Mouse (Mus musculus) E14TG2a.4 (cell line): Measurements from ENCODE around the gene Tmem135.

Source experiments
- H3K27me3 ChIP-seq: 2 replicates; pipeline ENCODE4 v1.6.1; 2014; ENCODE audit warnings: low read length, control low read depth; ENCODE audit not compliant: insufficient read depth
- H3K36me3 ChIP-seq: 2 replicates; pipeline ENCODE4 v1.6.1; 2014; ENCODE audit warnings: low read length, control low read depth; ENCODE audit not compliant: insufficient read depth
- H3K4me1 ChIP-seq: replicated peaks from 2 replicates; pipeline ENCODE4 v1.6.1; 2014; ENCODE audit warnings: low read depth, low read length, control low read depth
- H3K4me3 ChIP-seq: replicated peaks from 2 replicates; pipeline ENCODE4 v1.5.1; 2014; ENCODE audit warnings: mild to moderate bottlenecking, low read length
- H3K9me3 ChIP-seq: 2 replicates; pipeline ENCODE4 v1.6.1; 2014; ENCODE audit warnings: low read length, control low read depth
- CTCF ChIP-seq: conservative IDR thresholded peaks from 2 replicates; pipeline ENCODE4 v1.5.1; 2014; ENCODE audit warnings: low read length
- NANOG ChIP-seq: IDR thresholded peaks from 2 replicates; pipeline ENCODE4 v1.6.1; 2014; ENCODE audit warnings: borderline replicate concordance, low read length, mixed read lengths
- POU5F1 ChIP-seq: IDR thresholded peaks from 2 replicates; pipeline ENCODE4 v1.6.1; 2014; ENCODE audit warnings: low read length, borderline replicate concordance

The Tmem135 gene

DNA sequence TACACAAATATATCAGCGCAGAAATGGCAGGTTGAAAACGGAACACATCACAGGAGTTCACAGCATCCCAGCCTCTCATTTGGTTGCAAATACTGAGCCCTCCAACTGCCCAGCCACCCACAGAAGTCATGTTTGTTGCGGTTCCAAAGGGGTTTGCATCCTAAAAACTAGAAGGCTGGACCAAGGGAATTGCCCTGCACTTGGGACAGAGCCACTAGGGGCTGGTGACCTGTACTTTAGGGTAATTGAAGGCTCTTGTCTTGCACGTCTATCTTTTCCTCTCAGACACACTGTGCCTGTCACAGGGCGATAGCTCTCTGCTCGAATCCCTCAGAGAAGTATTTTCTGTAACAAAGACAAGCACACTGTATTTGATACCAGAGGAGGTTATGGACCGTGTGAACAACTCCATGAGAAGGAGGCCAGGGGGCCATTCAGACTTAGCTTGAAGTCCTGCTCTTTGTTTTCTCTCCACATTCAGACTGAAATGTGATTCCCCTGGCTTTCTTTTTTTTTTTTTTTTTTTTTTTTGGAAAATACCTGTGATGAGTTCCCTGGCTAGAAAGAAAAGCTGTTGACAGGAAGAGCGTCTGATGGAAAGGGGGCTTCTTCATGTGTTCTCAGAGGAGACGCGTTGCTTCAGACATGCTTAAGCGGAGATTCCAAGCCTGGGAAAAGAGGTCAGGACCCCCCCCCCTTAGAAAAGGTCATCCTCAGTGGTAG is 2.7 kb downstream of the Tmem135 start:
- Histone ChIP-seq H3K9me3 (no peaks in the 10 kb centered on the region), H3K4me1 (peaks cover 13% of the 10 kb centered on the region), H3K36me3 (no peaks in the 10 kb centered on the region), H3K4me3 (no peak overlapping the region), H3K27me3 (peaks cover 52% of the 10 kb centered on the region)
- TF ChIP-seq POU5F1 (no peak), NANOG (no peak), CTCF (no peak)

DNA sequence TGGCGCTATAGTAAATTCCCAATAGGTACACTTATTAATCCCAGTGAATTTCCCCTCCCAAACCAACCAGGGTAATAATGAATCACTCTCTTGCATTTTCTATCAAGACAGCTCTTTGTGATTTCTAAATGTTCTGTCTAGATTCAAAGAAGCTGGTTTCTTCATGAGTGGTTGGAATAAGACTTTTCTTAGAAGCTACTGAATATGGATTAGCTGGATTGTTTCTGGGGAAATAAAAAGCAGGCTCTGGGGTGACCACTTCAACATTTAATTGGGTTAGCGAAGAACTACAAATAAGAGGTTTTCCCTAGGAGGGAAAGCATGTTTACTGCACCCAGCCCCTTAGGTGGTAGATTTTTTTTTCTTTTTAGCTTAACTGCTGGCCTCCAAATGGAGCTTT is 3.3 kb downstream of the Tmem135 start:
- Histone ChIP-seq H3K4me1 (peaks cover 13% of the 10 kb centered on the region), H3K4me3 (no peak overlapping the region), H3K36me3 (no peaks in the 10 kb centered on the region), H3K27me3 (peaks cover 47% of the 10 kb centered on the region), H3K9me3 (no peaks in the 10 kb centered on the region)
- TF ChIP-seq NANOG (no peak), POU5F1 (no peak), CTCF (no peak)

DNA sequence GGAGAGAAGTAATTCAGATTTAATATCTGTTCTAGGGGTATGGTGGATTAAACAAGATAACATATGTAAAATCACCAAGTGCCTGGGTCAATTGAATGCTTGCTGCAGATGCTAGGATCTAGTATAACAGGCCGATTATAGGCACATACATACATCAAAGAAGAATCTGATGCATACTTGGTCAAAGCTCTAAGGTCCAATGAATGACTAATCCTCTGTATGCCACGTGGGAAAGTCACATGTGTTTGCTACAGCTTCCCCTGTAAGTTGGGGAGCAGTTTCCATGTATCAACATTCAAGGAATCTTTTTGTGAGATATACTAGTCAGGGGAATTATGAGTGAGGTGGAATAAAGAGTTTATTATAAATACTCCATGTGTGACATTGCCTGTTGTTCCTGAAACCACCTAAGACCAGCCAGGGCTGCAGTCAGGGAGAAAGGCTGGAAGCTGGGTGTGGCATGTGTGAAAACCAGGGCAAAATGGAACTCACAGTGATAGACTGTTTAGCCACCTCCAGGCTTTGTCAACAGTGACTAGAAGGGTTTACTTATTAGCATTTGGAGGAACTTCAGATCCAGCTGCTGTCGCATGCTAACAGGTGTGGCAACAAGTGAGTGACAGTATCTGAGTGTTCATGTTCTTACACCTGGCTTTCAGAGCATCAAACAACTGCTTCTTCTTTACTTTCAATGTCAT is 6.0 kb downstream of the Tmem135 start:
- no peaks in the 10 kb centered on the region for H3K9me3 ChIP-seq
- TF ChIP-seq POU5F1 (no peak), CTCF (no peak), NANOG (no peak)
- H3K36me3 ChIP-seq, result no peaks in the 10 kb centered on the region
- H3K4me1 ChIP-seq, result peaks cover 4% of the 10 kb centered on the region
- peaks cover 31% of the 10 kb centered on the region for H3K27me3 ChIP-seq
- H3K4me3 ChIP-seq, result no peak overlapping the region

DNA sequence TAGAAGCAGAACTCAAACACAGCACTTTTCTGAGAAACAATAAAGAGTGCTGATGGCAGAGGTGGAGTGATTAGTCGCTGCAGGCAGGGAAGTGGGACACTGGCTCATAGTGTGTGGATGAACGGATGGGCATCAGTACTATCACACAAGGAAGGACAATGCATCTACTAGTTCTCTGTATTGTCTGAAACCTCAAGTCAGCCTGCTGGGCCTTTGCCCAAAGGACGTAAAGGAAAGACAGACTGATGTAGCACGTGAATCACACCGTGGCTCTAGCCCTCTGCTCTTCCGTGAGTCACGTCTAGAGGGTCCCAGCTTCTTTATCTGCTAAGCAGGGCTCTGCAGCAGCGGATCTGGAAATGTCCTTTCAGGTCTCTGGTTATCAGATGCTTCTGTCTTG is 7.6 kb downstream of the Tmem135 start:
- TF ChIP-seq POU5F1 (no peak), CTCF (no peak)
- peaks cover 15% of the 10 kb centered on the region for H3K27me3 ChIP-seq
- no peaks in the 10 kb centered on the region for H3K36me3 ChIP-seq
- H3K4me1 ChIP-seq, result 0 out of 2 replicates have a peak, but pooled peaks cover 4% of the 10 kb centered on the region
- no peaks in the 10 kb centered on the region for H3K9me3 ChIP-seq
- H3K4me3 ChIP-seq, result no peak overlapping the region

DNA sequence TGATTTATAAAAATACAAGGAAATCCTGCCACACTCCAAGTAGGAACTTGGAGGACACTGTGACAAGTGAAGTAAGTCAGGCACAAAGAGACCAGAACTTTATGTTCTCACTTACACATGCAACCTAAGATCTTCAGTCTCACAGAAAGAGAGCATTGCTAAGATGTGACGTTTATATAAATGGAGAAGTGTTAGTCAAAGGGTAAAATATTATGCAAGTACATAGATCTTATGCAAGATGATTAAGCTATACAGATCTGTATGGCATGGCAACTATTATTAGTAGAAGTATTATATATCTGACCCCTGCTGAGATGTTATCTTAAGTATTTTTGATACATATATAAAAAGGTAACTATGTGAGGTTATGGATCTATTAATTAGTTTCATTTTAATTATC is 8.6 kb downstream of the Tmem135 start:
- Histone ChIP-seq H3K36me3 (no peaks in the 10 kb centered on the region), H3K4me3 (no peak overlapping the region), H3K9me3 (no peaks in the 10 kb centered on the region), H3K4me1 (0 out of 2 replicates have a peak, but pooled peaks cover 4% of the 10 kb centered on the region), H3K27me3 (peaks cover 7% of the 10 kb centered on the region; the same call in 1 of the 2 replicates)
- TF ChIP-seq POU5F1 (no peak), NANOG (no peak)

DNA sequence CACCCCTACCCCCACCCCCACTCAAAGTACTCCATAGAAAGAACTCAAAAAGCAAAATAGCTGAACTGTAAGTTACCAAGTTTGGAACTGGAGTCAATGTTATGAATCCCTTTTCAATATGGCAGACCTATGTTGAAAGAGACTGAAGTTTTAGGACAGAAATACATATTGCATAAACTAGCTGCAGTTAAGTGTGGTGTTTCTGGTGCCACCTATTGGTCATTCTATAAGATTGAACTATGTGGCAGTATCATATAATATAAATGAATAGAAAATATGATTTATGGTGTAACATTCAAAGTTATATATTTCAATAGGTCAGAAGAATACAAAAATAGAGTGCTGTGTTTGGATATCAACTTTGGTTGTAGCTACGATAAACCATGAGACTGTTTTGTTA is 11.2 kb downstream of the Tmem135 start:
- Histone ChIP-seq H3K4me1 (0 out of 2 replicates have a peak, but pooled peaks cover 4% of the 10 kb centered on the region), H3K9me3 (no peaks in the 10 kb centered on the region), H3K27me3 (no peaks in the 10 kb centered on the region), H3K4me3 (no peak overlapping the region), H3K36me3 (no peaks in the 10 kb centered on the region)
- TF ChIP-seq CTCF, result peak; percentile 12; the same call in 1 of the 2 replicates
- no peak for TF ChIP-seq POU5F1

DNA sequence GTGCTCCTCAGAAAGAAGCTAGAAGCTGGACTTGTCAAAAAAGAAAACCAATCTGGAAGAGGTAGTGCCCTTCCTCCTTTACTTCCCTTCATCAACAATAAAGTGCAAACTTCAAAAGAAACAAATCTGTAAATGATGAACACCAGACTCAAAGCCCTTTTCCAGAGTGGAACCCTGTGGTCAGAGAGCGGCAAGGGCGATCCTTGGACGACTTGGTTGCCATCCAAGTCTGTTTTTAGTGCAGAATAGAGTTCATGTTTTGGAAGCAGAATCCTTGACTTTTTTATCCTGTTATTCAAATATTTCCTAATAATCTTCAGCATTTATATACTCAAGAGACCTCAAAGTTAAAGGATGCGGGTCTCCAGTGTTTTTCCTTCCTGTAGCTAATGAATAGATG is 11.6 kb downstream of the Tmem135 start:
- H3K9me3 ChIP-seq, result no peaks in the 10 kb centered on the region
- no peaks in the 10 kb centered on the region for H3K36me3 ChIP-seq
- H3K27me3 ChIP-seq, result no peaks in the 10 kb centered on the region
- no peak overlapping the region for H3K4me3 ChIP-seq
- 0 out of 2 replicates have a peak, but pooled peaks cover 4% of the 10 kb centered on the region for H3K4me1 ChIP-seq
- TF ChIP-seq POU5F1 (no peak), CTCF (no peak), NANOG (no peak)

DNA sequence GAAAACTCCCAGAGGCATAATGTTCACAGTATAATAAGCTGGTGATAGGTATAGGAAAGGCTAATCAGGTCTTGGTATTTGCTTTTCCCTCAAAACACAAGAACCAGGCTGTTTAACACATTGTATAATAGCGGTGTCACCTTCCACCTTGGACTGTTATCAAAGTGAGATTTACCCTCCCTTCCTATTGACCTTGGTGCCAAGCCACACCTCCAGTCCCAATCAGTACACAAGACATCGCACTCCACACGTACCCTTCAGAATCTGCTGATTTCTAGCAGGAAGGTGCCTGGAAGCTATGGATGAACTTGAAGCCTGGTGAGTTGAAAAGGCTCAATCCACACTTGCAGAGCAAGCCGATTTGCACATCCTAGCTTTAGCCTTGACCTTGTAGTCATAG is 12.2 kb downstream of the Tmem135 start:
- H3K9me3 ChIP-seq, result no peaks in the 10 kb centered on the region
- TF ChIP-seq NANOG (no peak), POU5F1 (no peak), CTCF (no peak)
- no peaks in the 10 kb centered on the region for H3K36me3 ChIP-seq
- no peaks in the 10 kb centered on the region for H3K27me3 ChIP-seq
- no peak overlapping the region for H3K4me3 ChIP-seq
- 0 out of 2 replicates have a peak, but pooled peaks cover 4% of the 10 kb centered on the region for H3K4me1 ChIP-seq
